Mouse (Mus musculus): ENCODE measurements around the gene Pfkl. TPM values are rescaled to one million over a fixed set of nuclear protein-coding genes. Genes with fewer than 3 reads are reported as not detected.

Pfkl gene
- polyA plus RNA-seq, 1 experiment from 2014 or later = 168 TPM

Other genes with a start within 250 kb of the Pfkl start
- gene Gm3238, start 238.8 kb downstream of the Pfkl start, polyA plus RNA-seq (2014; fragmentation: Nextera tagmentation; extraction: Ambion mirVana) = not detected in 2 replicates
- not detected in 2 replicates for gene Gm7138, start 233.1 kb downstream of the Pfkl start, polyA plus RNA-seq (2014; fragmentation: Nextera tagmentation; extraction: Ambion mirVana)
- gene Gm3250, start 227.5 kb downstream of the Pfkl start, polyA plus RNA-seq (2014; fragmentation: Nextera tagmentation; extraction: Ambion mirVana) = not detected in 2 replicates
- not detected in 2 replicates for gene Gm7137, start 221.9 kb downstream of the Pfkl start, polyA plus RNA-seq (2014; fragmentation: Nextera tagmentation; extraction: Ambion mirVana)
- not detected in 2 replicates for gene Gm9639, start 215.0 kb downstream of the Pfkl start, polyA plus RNA-seq (2014; fragmentation: Nextera tagmentation; extraction: Ambion mirVana)
- gene Gm19668, start 210.9 kb downstream of the Pfkl start, polyA plus RNA-seq (2014; fragmentation: Nextera tagmentation; extraction: Ambion mirVana) = not detected in 2 replicates
- gene Gm9507, start 198.2 kb downstream of the Pfkl start, polyA plus RNA-seq (2014; fragmentation: Nextera tagmentation; extraction: Ambion mirVana) = not detected in 2 replicates
- not detected in 2 replicates for gene Gm2696, start 195.4 kb downstream of the Pfkl start, polyA plus RNA-seq (2014; fragmentation: Nextera tagmentation; extraction: Ambion mirVana)
- gene Krtap10-4, start 183.0 kb downstream of the Pfkl start, polyA plus RNA-seq (2014; fragmentation: Nextera tagmentation; extraction: Ambion mirVana) = not detected in 2 replicates
- not detected in 2 replicates for gene Krtap10-10, start 174.1 kb downstream of the Pfkl start, polyA plus RNA-seq (2014; fragmentation: Nextera tagmentation; extraction: Ambion mirVana)
- not detected in 2 replicates for gene Gm36176, start 163.3 kb downstream of the Pfkl start, polyA plus RNA-seq (2014; fragmentation: Nextera tagmentation; extraction: Ambion mirVana)
- gene Gm10318, start 157.2 kb downstream of the Pfkl start, polyA plus RNA-seq (2014; fragmentation: Nextera tagmentation; extraction: Ambion mirVana) = not detected in 2 replicates
- not detected in 2 replicates for gene Gm3285, start 148.1 kb downstream of the Pfkl start, polyA plus RNA-seq (2014; fragmentation: Nextera tagmentation; extraction: Ambion mirVana)
- 1.2 and 1.3 TPM in 2 replicates for gene Lrrc3, start 107.5 kb downstream of the Pfkl start, polyA plus RNA-seq (2014; fragmentation: Nextera tagmentation; extraction: Ambion mirVana)
- 0.07 and 0.51 TPM in 2 replicates for gene Trpm2, start 39.5 kb downstream of the Pfkl start, polyA plus RNA-seq (2014; fragmentation: Nextera tagmentation; extraction: Ambion mirVana)
- gene 1810043G02Rik, start 31.6 kb downstream of the Pfkl start, polyA plus RNA-seq (2014; fragmentation: Nextera tagmentation; extraction: Ambion mirVana) = 18.6 and 21.1 TPM in 2 replicates
- not detected in 2 replicates for gene Dnmt3l, start 31.9 kb upstream of the Pfkl start, polyA plus RNA-seq (2014; fragmentation: Nextera tagmentation; extraction: Ambion mirVana)
- 0.16 TPM in 1 of 2 replicates, not detected in the other for gene Aire, start 33.5 kb upstream of the Pfkl start, polyA plus RNA-seq (2014; fragmentation: Nextera tagmentation; extraction: Ambion mirVana)
- 1.5 and 2.0 TPM in 2 replicates for gene Icosl, start 59.2 kb upstream of the Pfkl start, polyA plus RNA-seq (2014; fragmentation: Nextera tagmentation; extraction: Ambion mirVana)
- 24.2 and 36.2 TPM in 2 replicates for gene D10Jhu81e, start 159.7 kb upstream of the Pfkl start, polyA plus RNA-seq (2014; fragmentation: Nextera tagmentation; extraction: Ambion mirVana)
- 8.4 and 8.6 TPM in 2 replicates for gene Pwp2, start 175.1 kb upstream of the Pfkl start, polyA plus RNA-seq (2014; fragmentation: Nextera tagmentation; extraction: Ambion mirVana)
- 15.4 and 19.0 TPM in 2 replicates for gene Trappc10, start 234.6 kb upstream of the Pfkl start, polyA plus RNA-seq (2014; fragmentation: Nextera tagmentation; extraction: Ambion mirVana)

Data from heart, embryonic 14.5 days (tissue).